11 mouse cellular contexts compared by ENCODE assay signal in the genomic region with DNA sequence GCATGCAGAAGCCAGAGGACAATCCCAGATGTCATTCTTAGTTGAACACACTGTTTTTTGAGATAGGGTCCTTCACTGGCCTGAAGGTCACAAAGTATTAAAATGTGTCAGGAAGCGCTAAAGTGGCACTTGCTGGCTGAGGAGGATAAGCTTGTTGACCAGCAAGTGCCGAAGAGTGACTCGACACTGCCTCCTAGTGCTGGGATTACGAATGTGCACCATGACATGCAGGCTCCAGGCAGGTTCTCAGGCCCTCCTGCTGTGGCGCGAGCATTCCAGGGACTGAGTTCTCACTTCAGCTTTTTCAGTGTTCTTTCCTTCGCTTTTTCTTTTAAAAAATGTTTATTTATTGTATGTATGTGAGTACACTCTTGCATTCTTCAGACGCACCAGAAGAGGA. TPM values are rescaled to one million over a fixed set of nuclear protein-coding genes. Genes with fewer than 3 reads are reported as not detected.
DNase-seq lines count a peak whose midpoint lies in the region; ATAC-seq and TF ChIP-seq lines count a peak whose summit lies in the region.
"Had no signal": no experiment of that assay in that cellular context is flagged by ENCODE, and none has a peak within 500 bp of the region (broad histone marks: within the 10 kb centered on the region; RNA-seq: fewer than 3 reads in every experiment).

No protein-coding gene starts in this region.

- DNase-seq in heart, adult 2 months: no peak
- DNase-seq in ovary, postnatal 36 days (ENCODE audit: low spot score): peak; percentile 10
- DNase-seq in ovary, postnatal 10 days (ENCODE audit: low spot score): no peak
- DNase-seq in embryo, embryonic 11 days: peak; percentile 39
- peak; percentile 54 for DNase-seq in retina, postnatal 1 day
- no peak for DNase-seq in cerebellum, adult 18-20 months
- no peak for DNase-seq in left cerebral cortex, adult 8-10 months (ENCODE audit: low spot score in 2 of 2)
- DNase-seq: heart, postnatal 36 days; layer of hippocampus, adult 9-11 months had no signal

- H3K27me3 ChIP-seq in heart, adult 2 months (ENCODE audit: control insufficient read depth, insufficient read depth, low read length): no peaks in the 10 kb centered on the region
- H3K27me3 ChIP-seq in heart, embryonic 12.5 days (replicated peaks): no peaks in the 10 kb centered on the region

- no peak overlapping the region for H3K4me2 ChIP-seq in heart, embryonic 12.5 days

- TF ChIP-seq CTCF in heart, adult 2 months (IDR thresholded peaks at IDR 0.05): peak; percentile 42

- TF ChIP-seq EP300 in heart, adult 2 months (IDR thresholded peaks at IDR 0.05; ENCODE audit: insufficient read depth, low read depth, low read length): no peak

- H3K4me1 ChIP-seq in heart, adult 2 months (ENCODE audit: control insufficient read depth, insufficient read depth, low read length): no peaks in the 10 kb centered on the region
- no peaks in the 10 kb centered on the region for H3K4me1 ChIP-seq in heart, embryonic 12.5 days (replicated peaks)

- H3K4me3 ChIP-seq in heart, adult 2 months: no peak overlapping the region
- H3K4me3 ChIP-seq in heart, embryonic 12.5 days: no peak overlapping the region

- H3K79me2 ChIP-seq in heart, adult 2 months (replicated peaks; ENCODE audit: control insufficient read depth, insufficient read depth, low read length): no peaks in the 10 kb centered on the region

- no peaks in the 10 kb centered on the region for H3K36me3 ChIP-seq in heart, adult 2 months (ENCODE audit: control insufficient read depth, insufficient read depth, low read length)
- no peaks in the 10 kb centered on the region for H3K36me3 ChIP-seq in heart, embryonic 12.5 days

- H3K27ac ChIP-seq in heart, adult 2 months: no peak overlapping the region
- H3K27ac ChIP-seq in heart, embryonic 12.5 days (ENCODE audit: poor library complexity, severe bottlenecking): no peak overlapping the region
- H3K27ac ChIP-seq: macrophage had no signal

- no peak overlapping the region for H3K9ac ChIP-seq in heart, adult 2 months (ENCODE audit: low read depth, low read length)
- no peak overlapping the region for H3K9ac ChIP-seq in heart, embryonic 12.5 days

- no peaks in the 10 kb centered on the region for H3K9me3 ChIP-seq in heart, embryonic 12.5 days (replicated peaks)

- TF ChIP-seq POLR2A in heart, adult 2 months (IDR thresholded peaks at IDR 0.05; ENCODE audit: insufficient read depth, low read depth, low read length): no peak

- intact Hi-C loops in heart, adult 2 months (cut with DNase I): no loop called here

- ATAC-seq in heart, embryonic 12.5 days (ENCODE audit: insufficient number of reproducible peaks, low FRiP score): no peak

- 44% methylated on average over 8 of the region's 8 CpGs for WGBS in heart, adult 2 months
- WGBS in heart, embryonic 12.5 days: 39% methylated on average over 8 of the region's 8 CpGs

RNA-seq across cellular contexts. Expression of a gene that starts 34.3 kb away (rescaled TPM):
- total RNA-seq in heart, adult 2 months (2021): not detected
- not detected in 2 replicates for polyA plus RNA-seq in heart, adult 2 months (2012; rRNA removed)
- 0.37 TPM in 1 of 2 replicates, not detected in the other for polyA plus RNA-seq in heart, embryonic 12.5 days (2016; fragmentation: Nextera tagmentation; extraction: Ambion mirVana)
- total RNA-seq in left cerebral cortex, adult 8-10 months (2022): under 1 TPM in 3 of 4 experiments, not detected in 1; 0.41 to 0.96 (median 0.63) TPM
- total RNA-seq: heart, postnatal 36 days had no signal
- polyA plus RNA-seq: macrophage had no signal

Comparison
In these comparisons a context has a peak if more than half of its experiments do, and no peak if none do; other contexts are left out.
1. DNase-seq: peak in ovary, postnatal 36 days (single experiment), embryo, embryonic 11 days (single experiment) and retina, postnatal 1 day (single experiment); none in heart, adult 2 months (0 of 2), ovary, postnatal 10 days (single experiment), cerebellum, adult 18-20 months (0 of 2) and left cerebral cortex, adult 8-10 months (0 of 2).